23 mouse cellular contexts compared by ENCODE assay signal in genomic region chr14:114697543-114697942, GRCm38 (mm10).
DNase-seq lines count a peak whose midpoint lies in the region; ATAC-seq and TF ChIP-seq lines count a peak whose summit lies in the region.
"Had no signal": no experiment of that assay in that cellular context is flagged by ENCODE, and none has a peak within 500 bp of the region (broad histone marks: within the 10 kb centered on the region; RNA-seq: fewer than 3 reads in every experiment).

No protein-coding gene starts in this region.

- ATAC-seq in heart, embryonic 11.5 days (replicated peaks; ENCODE audit: insufficient number of reproducible peaks, low FRiP score, low TSS enrichment): 0 out of 2 replicates have a peak, but pooled peaks have one; percentile 14
- ATAC-seq in kidney, postnatal 0 days (replicated peaks; ENCODE audit: low FRiP score, low read depth): peak; percentile 68
- no peak for ATAC-seq in megakaryocyte, adult 5-6 weeks (ENCODE audit: poor library complexity, severe bottlenecking)
- ATAC-seq: CD4-positive, CD25-positive, alpha-beta regulatory T cell, adult 4 months; forebrain, postnatal 0 days; lung, postnatal 0 days; midbrain, embryonic 13.5 days had no signal

- H3K4me1 ChIP-seq in heart, embryonic 11.5 days (ENCODE audit: control insufficient read depth, insufficient read depth, low read length): no peaks in the 10 kb centered on the region
- no peaks in the 10 kb centered on the region for H3K4me1 ChIP-seq in kidney, postnatal 0 days (replicated peaks; ENCODE audit: insufficient read depth, low read length)
- H3K4me1 ChIP-seq in midbrain, embryonic 10.5 days: no peaks in the 10 kb centered on the region
- H3K4me1 ChIP-seq: embryonic facial prominence, embryonic 10.5 days; hindbrain, embryonic 13.5 days; limb, embryonic 15.5 days; midbrain, embryonic 13.5 days had no signal

- no peaks in the 10 kb centered on the region for H3K9me3 ChIP-seq in heart, embryonic 11.5 days (replicated peaks; ENCODE audit: control insufficient read depth, low read length)
- H3K9me3 ChIP-seq in kidney, postnatal 0 days (replicated peaks; ENCODE audit: low read length): no peaks in the 10 kb centered on the region
- no peaks in the 10 kb centered on the region for H3K9me3 ChIP-seq in midbrain, embryonic 10.5 days (replicated peaks)
- H3K9me3 ChIP-seq: embryonic facial prominence, embryonic 10.5 days; hindbrain, embryonic 13.5 days; limb, embryonic 15.5 days; midbrain, embryonic 13.5 days had no signal

- no peak for TF ChIP-seq CTCF in kidney, postnatal 0 days (IDR thresholded peaks at IDR 0.05; ENCODE audit: low read depth)

- no peak overlapping the region for H3K27ac ChIP-seq in heart, embryonic 11.5 days (ENCODE audit: low read depth, low read length)
- no peak overlapping the region for H3K27ac ChIP-seq in kidney, postnatal 0 days
- H3K27ac ChIP-seq in midbrain, embryonic 10.5 days (replicated peaks): no peak overlapping the region
- H3K27ac ChIP-seq: embryonic facial prominence, embryonic 10.5 days; hindbrain, embryonic 13.5 days; limb, embryonic 15.5 days; liver, embryonic 14.5 days; midbrain, embryonic 13.5 days had no signal

- no peaks in the 10 kb centered on the region for H3K36me3 ChIP-seq in heart, embryonic 11.5 days (ENCODE audit: control insufficient read depth, insufficient read depth, low read length)
- H3K36me3 ChIP-seq in kidney, postnatal 0 days (ENCODE audit: insufficient read depth, low read length): no peaks in the 10 kb centered on the region
- H3K36me3 ChIP-seq in midbrain, embryonic 10.5 days: no peaks in the 10 kb centered on the region
- H3K36me3 ChIP-seq: embryonic facial prominence, embryonic 10.5 days; hindbrain, embryonic 13.5 days; limb, embryonic 15.5 days; midbrain, embryonic 13.5 days had no signal

- intact Hi-C loops in heart, postnatal 36 days (cut with DNase I): no loop called here

- no peak for DNase-seq in heart, postnatal 36 days
- DNase-seq in testis, postnatal 14 days (ENCODE audit: low spot score): peak; percentile 4
- DNase-seq in testis, postnatal 10 days (ENCODE audit: low spot score): no peak
- DNase-seq in kidney, postnatal 0 days (ENCODE audit: low spot score): peak; percentile 12
- no peak for DNase-seq in right cerebral cortex, postnatal 36 days (ENCODE audit: low spot score in 2 of 2)
- DNase-seq in midbrain, embryonic 10.5 days (ENCODE audit: low spot score): no peak
- DNase-seq: cerebellum, adult 18-20 months; forebrain, postnatal 0 days; gastrocnemius, postnatal 14 days; heart, adult 11 months; left cerebral cortex, postnatal 4 days; right cerebral cortex, postnatal 14 days; spleen, adult 18-20 months; thymus, postnatal 25 days had no signal

- H3K27me3 ChIP-seq in heart, embryonic 11.5 days (ENCODE audit: control insufficient read depth, insufficient read depth, low read length): no peaks in the 10 kb centered on the region
- no peaks in the 10 kb centered on the region for H3K27me3 ChIP-seq in kidney, postnatal 0 days (ENCODE audit: insufficient read depth, low read length)
- no peaks in the 10 kb centered on the region for H3K27me3 ChIP-seq in midbrain, embryonic 10.5 days (ENCODE audit: low read depth, poor library complexity, severe bottlenecking)
- H3K27me3 ChIP-seq: hindbrain, embryonic 13.5 days; limb, embryonic 15.5 days; midbrain, embryonic 13.5 days had no signal

- H3K9ac ChIP-seq in heart, embryonic 11.5 days (ENCODE audit: low read depth, low read length): no peak overlapping the region
- no peak overlapping the region for H3K9ac ChIP-seq in kidney, postnatal 0 days (ENCODE audit: low read depth, low read length)
- H3K9ac ChIP-seq: forebrain, postnatal 0 days; hindbrain, embryonic 13.5 days; limb, embryonic 15.5 days; liver, embryonic 14.5 days; midbrain, embryonic 13.5 days had no signal

- H3K4me2 ChIP-seq in heart, embryonic 11.5 days: no peak overlapping the region
- no peak overlapping the region for H3K4me2 ChIP-seq in kidney, postnatal 0 days (ENCODE audit: low read length)
- H3K4me2 ChIP-seq: hindbrain, embryonic 13.5 days; limb, embryonic 15.5 days; midbrain, embryonic 13.5 days had no signal

- 73% methylated on average over 4 of the region's 4 CpGs for WGBS in heart, embryonic 11.5 days (ENCODE audit: insufficient replicate concordance)
- 49% methylated on average over 4 of the region's 4 CpGs for WGBS in kidney, postnatal 0 days
- WGBS in midbrain, embryonic 10.5 days: 86% methylated on average over 4 of the region's 4 CpGs

- no peak overlapping the region for H3K4me3 ChIP-seq in heart, embryonic 11.5 days (ENCODE audit: low read depth, low read length)
- H3K4me3 ChIP-seq in kidney, postnatal 0 days (replicated peaks; ENCODE audit: low read depth, low read length): no peak overlapping the region
- no peak overlapping the region for H3K4me3 ChIP-seq in midbrain, embryonic 10.5 days
- H3K4me3 ChIP-seq: embryonic facial prominence, embryonic 10.5 days; hindbrain, embryonic 13.5 days; limb, embryonic 15.5 days; midbrain, embryonic 13.5 days had no signal

Comparison
In these comparisons a context has a peak if more than half of its experiments do, and no peak if none do; other contexts are left out.
1. DNase-seq: peak in testis, postnatal 14 days (single experiment) and kidney, postnatal 0 days (single experiment); none in heart, postnatal 36 days (0 of 2), testis, postnatal 10 days (single experiment), right cerebral cortex, postnatal 36 days (0 of 2) and midbrain, embryonic 10.5 days (single experiment).